Mouse (Mus musculus) MEL (cell line): ENCODE results near the gene Sgsm2. TPM values are rescaled to one million over a fixed set of nuclear protein-coding genes. Genes with fewer than 3 reads are reported as not detected.
A peak's percentile ranks its signal among the peaks of the same experiment; 100 is the strongest.

ENCODE experiments used
- DNase-seq: peaks from one replicate; pipeline ENCODE4 v3.0.0; 2011; ENCODE audit warnings: low read depth, low spot score
- H3K27ac ChIP-seq: 2 replicates; pipeline ENCODE4 v1.5.1; 2012; ENCODE audit warnings: low read depth, mild to moderate bottlenecking, control low read depth, low read length, moderate library complexity; ENCODE audit not compliant: control insufficient read depth
- H3K27me3 ChIP-seq, 2 experiments: fragments of 150-350 bp in 1 of 2; sonication (generic) in 1 of 2; 2 replicates each; pipeline ENCODE4 v1.6.1; 2012; ENCODE audit warnings: low read length in 2 of 2, mild to moderate bottlenecking in 2 of 2, improper control_type of control experiment in 1 of 2, moderate library complexity in 1 of 2; ENCODE audit not compliant: insufficient read depth in 2 of 2, control insufficient read depth in 1 of 2
- H3K36me3 ChIP-seq, 2 experiments: 2 replicates each; pipeline ENCODE4 v1.6.1; 2012 to 2014; ENCODE audit warnings: low read length in 2 of 2, improper control_type of control experiment in 1 of 2, inconsistent platforms in 1 of 2, mild to moderate bottlenecking in 1 of 2; ENCODE audit not compliant: insufficient read depth in 2 of 2, control insufficient read depth in 1 of 2
- H3K4me1 ChIP-seq, 2 experiments: fragments of 150-350 bp in 1 of 2; sonication (generic) in 1 of 2; 2 replicates each; pipeline ENCODE4 v1.6.1; 2012; ENCODE audit warnings: low read length in 2 of 2, improper control_type of control experiment in 1 of 2, mild to moderate bottlenecking in 1 of 2; ENCODE audit not compliant: insufficient read depth in 2 of 2, control insufficient read depth in 1 of 2
- H3K4me3 ChIP-seq, 2 experiments: fragments of 150-350 bp in 1 of 2; sonication (generic) in 1 of 2; 2 replicates each; pipeline ENCODE4 v1.5.1; 2012; ENCODE audit warnings: low read depth in 2 of 2, low read length in 2 of 2, mild to moderate bottlenecking in 2 of 2, moderate library complexity in 2 of 2, control low read depth in 1 of 2, improper control_type of control experiment in 1 of 2; ENCODE audit not compliant: control insufficient read depth in 1 of 2, insufficient read depth in 1 of 2
- H3K79me2 ChIP-seq: 2 replicates; pipeline ENCODE4 v1.6.1; 2012; ENCODE audit warnings: mild to moderate bottlenecking, low read length, moderate library complexity; ENCODE audit not compliant: control insufficient read depth, poor library complexity, insufficient read depth
- H3K9ac ChIP-seq: 2 replicates; pipeline ENCODE4 v1.6.1; 2012; ENCODE audit warnings: low read depth, mild to moderate bottlenecking, control low read depth, low read length, moderate library complexity; ENCODE audit not compliant: control insufficient read depth, poor library complexity, severe bottlenecking
- H3K9me3 ChIP-seq: fragments of 150-350 bp; sonication (generic); replicated peaks from 2 replicates; pipeline ENCODE4 v1.6.1; 2012; ENCODE audit warnings: mild to moderate bottlenecking, low read length, improper control_type of control experiment, moderate library complexity; ENCODE audit not compliant: insufficient read depth
- CHD1 ChIP-seq: IDR thresholded peaks from 2 replicates; pipeline ENCODE4 v1.6.1; 2012; ENCODE audit warnings: low read depth, mild to moderate bottlenecking, inconsistent platforms, low read length, improper control_type of control experiment
- CTCF ChIP-seq, 3 experiments: IDR thresholded peaks in 2 of 3; conservative IDR thresholded peaks in 1 of 3; 2 replicates each; pipeline ENCODE4 v1.5.1; 2011 to 2012; ENCODE audit warnings: low read length in 3 of 3, low read depth in 2 of 3, mild to moderate bottlenecking in 2 of 3, improper control_type of control experiment in 1 of 3, inconsistent platforms in 1 of 3, mixed read lengths in 1 of 3, moderate library complexity in 1 of 3; ENCODE audit not compliant: control insufficient read depth in 1 of 3, insufficient read depth in 1 of 3, poor library complexity in 1 of 3, severe bottlenecking in 1 of 3
- E2F4 ChIP-seq: IDR thresholded peaks from 2 replicates; pipeline ENCODE4 v1.6.1; 2011; ENCODE audit warnings: low read depth, low read length, improper control_type of control experiment, borderline replicate concordance
- ETS1 ChIP-seq: IDR thresholded peaks from 2 replicates; pipeline ENCODE4 v1.6.1; 2012; ENCODE audit warnings: low read depth, mild to moderate bottlenecking, inconsistent platforms, low read length, improper control_type of control experiment, moderate library complexity
- GABPA ChIP-seq: IDR thresholded peaks from 2 replicates; pipeline ENCODE4 v1.6.1; 2012; ENCODE audit warnings: low read depth, mild to moderate bottlenecking, inconsistent platforms, low read length, improper control_type of control experiment, moderate library complexity
- GATA1 ChIP-seq: IDR thresholded peaks from 2 replicates; pipeline ENCODE4 v1.6.1; 2011; ENCODE audit warnings: low read depth, low read length, improper control_type of control experiment
- KAT2A ChIP-seq: conservative IDR thresholded peaks from 2 replicates; pipeline ENCODE4 v1.6.1; 2012; ENCODE audit warnings: low read depth, low read length, improper control_type of control experiment, inconsistent platforms
- MAX ChIP-seq: IDR thresholded peaks from 2 replicates; pipeline ENCODE4 v1.6.1; 2011; ENCODE audit warnings: low read length, improper control_type of control experiment
- MAZ ChIP-seq: IDR thresholded peaks from 2 replicates; pipeline ENCODE4 v1.6.1; 2012; ENCODE audit warnings: low read depth, mild to moderate bottlenecking, inconsistent platforms, low read length, improper control_type of control experiment
- MXI1 ChIP-seq: IDR thresholded peaks from 2 replicates; pipeline ENCODE4 v1.6.1; 2011; ENCODE audit warnings: mild to moderate bottlenecking, low read depth, low read length, improper control_type of control experiment
- MYC ChIP-seq: IDR thresholded peaks from 2 replicates; pipeline ENCODE4 v1.6.1; 2011; ENCODE audit warnings: low read depth, mild to moderate bottlenecking, low read length, improper control_type of control experiment, moderate library complexity
- NELFE ChIP-seq: IDR thresholded peaks from 2 replicates; pipeline ENCODE4 v1.6.1; 2011; ENCODE audit warnings: low read depth, low read length, improper control_type of control experiment
- POLR2AphosphoS5 ChIP-seq: IDR thresholded peaks from 2 replicates; pipeline ENCODE4 v1.6.1; 2012; ENCODE audit warnings: low read depth, borderline replicate concordance, mild to moderate bottlenecking, inconsistent platforms, low read length, moderate library complexity, mixed read lengths
- RAD21 ChIP-seq: IDR thresholded peaks from 2 replicates; pipeline ENCODE4 v1.6.1; 2011; ENCODE audit warnings: mild to moderate bottlenecking, low read depth, low read length, improper control_type of control experiment
- SMC3 ChIP-seq: IDR thresholded peaks from 2 replicates; pipeline ENCODE4 v1.6.1; 2011; ENCODE audit warnings: low read depth, low read length, improper control_type of control experiment
- TBP ChIP-seq: IDR thresholded peaks from 2 replicates; pipeline ENCODE4 v1.8.0; 2011; ENCODE audit warnings: low read depth, low read length, improper control_type of control experiment
- USF1 ChIP-seq: IDR thresholded peaks from 2 replicates; pipeline ENCODE4 v1.6.1; 2014; ENCODE audit warnings: low read depth, mild to moderate bottlenecking, inconsistent platforms, low read length, improper control_type of control experiment, moderate library complexity
- USF2 ChIP-seq, 2 experiments: IDR thresholded peaks; 2 replicates each; pipeline ENCODE4 v1.6.1; 2011 to 2012; ENCODE audit warnings: improper control_type of control experiment in 2 of 2, low read length in 2 of 2, borderline replicate concordance in 1 of 2, inconsistent platforms in 1 of 2, low read depth in 1 of 2, mild to moderate bottlenecking in 1 of 2; ENCODE audit not compliant: insufficient read depth in 1 of 2
- ZC3H11A ChIP-seq: IDR thresholded peaks from 2 replicates; pipeline ENCODE4 v1.6.1; 2012; ENCODE audit warnings: low read depth, mild to moderate bottlenecking, inconsistent platforms, low read length, improper control_type of control experiment
- polyA plus RNA-seq, 2 experiments: library from polyadenylated mRNA; stranded (reverse) in 1 of 2; unstranded in 1 of 2; fragments of >175 nt in 1 of 2; fragments of >200 nt in 1 of 2; gene quantifications; 2 replicates each; pipeline versions ENCODE4 v1.2.1 to v1.2.4; 2012; ENCODE audit warnings: low replicate concordance in 2 of 2, low read depth in 1 of 2; ENCODE audit not compliant: insufficient read length in 2 of 2, insufficient read depth in 1 of 2, missing spikeins in 1 of 2
- total RNA-seq: library from RNA; depleted of rRNA; stranded (reverse); fragments of 300-350 nt; gene quantifications from 2 replicates; pipeline ENCODE4 v1.2.3, GENCODE M21; 2012

Gene Sgsm2
- total and polyA plus RNA-seq, 3 experiments: 7.2 to 15.1 TPM; not detected in 1

- TF ChIP-seq E2F4: no peak
- TF ChIP-seq GABPA: no peak
- peak; percentile 81 for TF ChIP-seq NELFE
- TF ChIP-seq POLR2AphosphoS5: no peak; the same call in 1 of the 2 replicates
- TF ChIP-seq, all 39 proteins: peak for 22
Observed at GRCm38 (mm10) chr11:74925577-74926387, 28.9 kb upstream of the Sgsm2 start, which contains the start of the genes Smg6 and Srr (continued).

- Histone ChIP-seq H3K27ac (no peak overlapping the region), H3K36me3 (peaks cover 3 to 25% of the 10 kb centered on the region in 2 experiments), H3K9me3 (no peaks in the 10 kb centered on the region), H3K27me3 (no peaks in the 10 kb centered on the region), H3K9ac (no peak overlapping the region), H3K4me1 (peaks cover 9 to 10% of the 10 kb centered on the region in 2 experiments), H3K4me3 (no peak overlapping the region), H3K79me2 (peaks cover 27% of the 10 kb centered on the region)
- 0 out of 2 replicates have a peak, but pooled peaks have one; percentile 5 for TF ChIP-seq ZC3H11A
- TF ChIP-seq MYC: peak; percentile 92
- TF ChIP-seq SMC3: peak; percentile 41; the same call in 1 of the 2 replicates
- no peak for TF ChIP-seq TBP
- no peak for TF ChIP-seq KAT2A
- peak; percentile 83 for TF ChIP-seq USF1
- no peak for TF ChIP-seq GATA1
- no peak for TF ChIP-seq CHD1
- peak; percentile 7; the same call in 1 of the 2 replicates for TF ChIP-seq RAD21
- no peak for TF ChIP-seq E2F4
- peak; percentile 79 for TF ChIP-seq MXI1
- TF ChIP-seq MAZ: no peak
- TF ChIP-seq ETS1: no peak
- 0 out of 4 replicates have a peak, but pooled peaks of 1 of the 2 experiments have one; percentile 7 for TF ChIP-seq USF2 (IDR thresholded peaks at IDR 0.05; ENCODE audit: borderline replicate concordance in 1 of 2, insufficient read depth in 1 of 2, low read depth in 1 of 2, low read length in 2 of 2)
- TF ChIP-seq MAX: peak; percentile 84
- peak; percentile 38 to 63 (median 58) for TF ChIP-seq CTCF (IDR thresholded peaks at IDR 0.05 in 2 of 3, conservative IDR thresholded peaks at IDR 0.05 in 1 of 3; ENCODE audit: control insufficient read depth in 1 of 3, insufficient read depth in 1 of 3, low read depth in 2 of 3, low read length in 3 of 3, poor library complexity in 1 of 3, severe bottlenecking in 1 of 3)
- DNase-seq: peak; percentile 63
Observed at GRCm38 (mm10) chr11:74924149-74924548, 27.3 kb upstream of the Sgsm2 start.
